ENCODE assay signal across 8 mouse cellular contexts in genomic region chr12:12938361-12938760, GRCm38 (mm10). TPM values are rescaled to one million over a fixed set of nuclear protein-coding genes. Genes with fewer than 3 reads are reported as not detected.
A peak's percentile ranks its signal among the peaks of the same experiment; 100 is the strongest.
DNase-seq lines count a peak whose midpoint lies in the region; ATAC-seq lines count a peak whose summit lies in the region.

No protein-coding gene starts in this region.

- H3K9ac ChIP-seq in hindbrain, embryonic 14.5 days, result peak overlapping the region; percentile 93

- ATAC-seq in hindbrain, embryonic 14.5 days (ENCODE audit: low FRiP score), result no peak

- H3K4me2 ChIP-seq in hindbrain, embryonic 14.5 days (replicated peaks), result peak overlapping the region; percentile 98

- 3% methylated on average over 7 of the region's 7 CpGs for WGBS in hindbrain, embryonic 14.5 days

- H3K9me3 ChIP-seq in hindbrain, embryonic 14.5 days (ENCODE audit: control insufficient read depth, low read length), result no peaks in the 10 kb centered on the region

- H3K4me1 ChIP-seq in hindbrain, embryonic 14.5 days (replicated peaks; ENCODE audit: control insufficient read depth, insufficient read depth, low read length), result peaks cover 19% of the 10 kb centered on the region

- DNase-seq in cerebellum, adult 18-20 months, result peak; percentile 9 to 21
- no peak for DNase-seq in cerebellum, adult 11 months
- peak; percentile 22 for DNase-seq in cerebellum, adult 9-11 months
- DNase-seq in gastrocnemius, adult 18-20 months (ENCODE audit: low spot score), result peak; percentile 85
- DNase-seq in hindbrain, embryonic 14.5 days (ENCODE audit: low spot score), result peak; percentile 87
- DNase-seq in layer of hippocampus, postnatal 36 days, result peak; percentile 35 to 44
- DNase-seq in lung, postnatal 36 days, result peak; percentile 85
- DNase-seq in splenic B cell, adult 2 months (ENCODE audit: low read depth, low spot score), result peak; percentile 11

- H3K27me3 ChIP-seq in hindbrain, embryonic 14.5 days (ENCODE audit: control insufficient read depth, insufficient read depth, low read length), result no peaks in the 10 kb centered on the region
- H3K27me3 ChIP-seq in splenic B cell, adult 2 months (ENCODE audit: control insufficient read depth, insufficient read depth, low read length, poor library complexity, severe bottlenecking), result peaks cover 6% of the 10 kb centered on the region; the same call in 1 of the 2 replicates

- peak overlapping the region; percentile 70 for H3K4me3 ChIP-seq in hindbrain, embryonic 14.5 days (replicated peaks; ENCODE audit: low read length)

- H3K36me3 ChIP-seq in hindbrain, embryonic 14.5 days (replicated peaks; ENCODE audit: control insufficient read depth, insufficient read depth), result peaks cover 41% of the 10 kb centered on the region
- no peaks in the 10 kb centered on the region for H3K36me3 ChIP-seq in splenic B cell, adult 2 months (ENCODE audit: control insufficient read depth, insufficient read depth, low read length, poor library complexity, severe bottlenecking)

- H3K27ac ChIP-seq in hindbrain, embryonic 14.5 days, result peak overlapping the region; percentile 96

RNA-seq across cellular contexts. Expression of gene Mycn, which starts 3.4 kb away (rescaled TPM):
- total RNA-seq in gastrocnemius, adult 18-20 months (2021), result under 1 TPM; 0.25 to 0.85 TPM
- polyA plus RNA-seq in hindbrain, embryonic 14.5 days (2014; fragmentation: Nextera tagmentation; extraction: Ambion mirVana), result 50.3 and 63.6 TPM in 2 replicates
- 10 to 100 TPM; 10.2 to 11.0 TPM for total RNA-seq in layer of hippocampus, postnatal 36 days (2021)

Comparison
In these comparisons a context has a peak if more than half of its experiments do, and no peak if none do; other contexts are left out.
1. RNA of gene Mycn, which starts 3.4 kb away (total RNA-seq): 10.2 to 11.0 TPM in layer of hippocampus, postnatal 36 days; 0.25 to 0.85 TPM in gastrocnemius, adult 18-20 months; every median in the first group is over 4 times any median in the second.